Mouse (Mus musculus) kidney, adult 11 months (tissue): ENCODE results near the gene Ccnyl1.
"Not testable (repeated sequence)": the region's sequence is repeated elsewhere in the genome, so short reads cannot be mapped to it uniquely, and the experiment has no call there.

Source experiments
- DNase-seq: peaks from one replicate; pipeline ENCODE4 v3.0.0; 2022

The Ccnyl1 gene

DNA sequence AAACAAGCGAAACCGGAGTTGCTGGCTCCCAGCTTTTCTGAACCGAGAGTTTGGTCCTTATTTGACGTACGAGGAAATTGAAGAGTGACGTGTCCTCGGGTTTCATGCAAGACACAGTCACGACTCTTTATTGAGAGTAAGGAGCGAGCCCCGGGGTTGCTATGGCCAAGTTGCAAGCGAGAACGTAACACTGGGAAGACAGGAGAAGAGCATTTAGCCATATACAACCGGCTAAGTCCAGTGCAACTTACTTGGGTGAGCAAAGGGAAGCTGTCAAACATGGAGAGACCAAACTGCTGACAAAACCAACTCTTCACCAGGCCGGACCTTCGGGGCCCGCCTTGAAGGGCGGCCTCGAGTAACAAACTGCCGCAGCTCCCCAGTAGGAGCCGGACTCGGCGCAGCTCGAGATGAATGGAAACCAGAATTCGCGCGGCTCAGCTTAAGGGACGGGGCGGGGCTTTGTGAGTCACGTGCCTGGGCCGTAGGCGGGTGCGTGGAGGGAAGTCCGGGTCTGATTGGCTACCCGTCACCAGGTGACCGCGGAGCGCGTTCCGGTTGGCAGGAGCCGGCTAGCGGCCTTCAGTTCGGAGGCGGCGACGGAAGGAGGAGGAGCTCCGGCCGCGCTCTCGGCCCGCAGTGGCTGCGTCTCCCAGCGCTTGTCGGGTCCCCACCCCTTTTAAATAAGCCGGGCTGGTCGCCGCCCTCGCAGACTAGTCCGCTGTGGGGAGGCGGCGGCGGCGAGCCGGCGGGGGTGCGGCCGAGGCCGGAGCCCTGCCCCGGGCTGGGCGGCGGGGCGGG, at the start of gene Ccnyl1:
TSS of gene Ccnyl1 (plus strand) at position 243 of the 801 bp plus-strand sequence.
- DNase-seq, result peak; percentile 99

DNA sequence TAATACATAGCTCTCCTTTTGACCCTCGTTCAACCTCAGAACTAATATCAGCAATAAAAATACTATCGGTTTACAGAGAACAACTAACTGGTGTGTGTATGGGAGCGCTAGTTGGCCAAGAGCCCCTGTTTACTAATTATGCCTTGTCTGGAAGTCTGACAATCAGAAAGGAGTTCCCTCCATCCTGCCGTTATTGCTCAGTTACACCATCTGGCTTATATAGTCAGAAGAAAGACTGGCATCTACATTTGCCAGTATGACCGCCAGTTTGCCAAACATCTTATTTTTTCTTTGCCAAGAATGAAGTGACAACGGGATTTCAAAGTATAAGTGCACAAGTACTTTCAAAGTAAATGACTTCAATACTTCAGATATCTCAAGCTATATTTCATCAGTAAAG, 49.2 kb upstream of the Ccnyl1 start:
- no peak for DNase-seq

DNA sequence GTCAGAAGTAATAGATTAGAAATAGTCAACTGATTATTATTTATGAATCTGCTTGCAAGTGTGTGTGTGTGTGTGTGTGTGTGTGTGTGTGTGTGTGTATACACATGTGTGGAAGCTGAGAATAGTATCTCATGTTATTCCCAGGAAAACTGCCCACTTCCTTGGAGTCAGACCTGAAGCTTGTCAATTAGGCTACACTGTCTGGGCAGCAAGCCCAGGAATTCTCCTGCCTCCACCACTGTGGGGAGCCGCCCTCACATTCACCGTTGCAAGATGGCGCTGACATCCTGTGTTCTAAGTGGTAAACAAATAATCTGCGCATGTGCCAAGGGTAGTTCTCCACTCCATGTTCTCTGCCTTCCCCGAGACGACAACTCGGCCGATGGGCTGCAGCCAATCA, 47.7 kb upstream of the Ccnyl1 start:
- not testable (repeated sequence) for DNase-seq

DNA sequence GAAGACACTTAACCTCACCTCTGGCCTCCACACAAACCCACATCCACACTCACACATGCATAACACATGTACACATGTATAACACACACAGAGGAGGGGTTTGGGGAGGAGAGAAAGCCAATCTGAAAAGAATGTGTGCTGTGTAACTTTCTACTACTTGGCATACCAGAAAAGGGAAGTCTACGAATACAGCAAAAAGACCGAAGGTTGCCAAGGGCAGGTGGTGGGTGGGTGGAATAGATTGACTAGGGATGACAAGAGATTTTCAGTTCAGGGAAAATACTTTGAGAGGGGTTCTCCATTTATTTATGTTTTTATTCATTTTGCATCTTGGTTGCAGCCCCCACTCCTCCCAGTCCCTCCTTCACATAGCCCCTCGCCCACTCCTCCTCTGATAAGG, 45.7 kb upstream of the Ccnyl1 start:
- DNase-seq, result no peak

DNA sequence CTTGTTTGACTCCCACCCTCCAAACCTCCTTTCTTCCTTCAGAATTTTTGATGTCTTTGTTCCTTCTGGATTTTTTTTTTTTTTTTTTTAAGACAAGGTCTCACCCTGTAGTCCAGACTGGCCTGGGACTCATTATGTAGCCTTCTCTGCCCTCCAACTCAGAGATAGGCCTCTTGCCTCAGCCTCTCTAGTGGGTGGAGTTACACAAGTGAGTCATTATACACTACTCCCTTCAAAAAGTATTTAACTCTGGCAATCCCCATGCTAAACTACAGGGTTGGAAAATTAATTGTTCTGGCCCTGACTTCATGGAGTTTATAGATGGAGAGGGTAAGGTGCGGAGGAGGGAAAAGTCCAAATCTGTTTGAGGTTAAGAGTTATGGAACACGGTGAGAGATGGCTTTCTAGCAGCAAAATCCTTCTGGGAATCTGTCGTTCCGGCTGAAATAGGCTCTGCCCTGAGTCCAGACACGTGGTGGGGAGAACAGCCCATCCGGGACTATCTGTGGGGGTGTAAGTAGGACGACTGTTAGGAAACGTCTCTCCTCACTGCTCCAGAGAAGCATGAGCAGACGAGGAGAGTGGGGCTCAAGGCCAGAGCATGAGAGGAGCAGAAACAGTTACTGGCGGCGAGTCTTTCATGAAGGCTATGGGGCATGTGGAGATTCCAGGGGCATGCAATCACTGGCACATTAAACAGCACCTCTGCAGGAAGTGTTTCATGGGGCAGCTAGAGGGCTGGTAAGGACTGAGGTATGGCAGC, 40.7 kb upstream of the Ccnyl1 start:
- no peak for DNase-seq

DNA sequence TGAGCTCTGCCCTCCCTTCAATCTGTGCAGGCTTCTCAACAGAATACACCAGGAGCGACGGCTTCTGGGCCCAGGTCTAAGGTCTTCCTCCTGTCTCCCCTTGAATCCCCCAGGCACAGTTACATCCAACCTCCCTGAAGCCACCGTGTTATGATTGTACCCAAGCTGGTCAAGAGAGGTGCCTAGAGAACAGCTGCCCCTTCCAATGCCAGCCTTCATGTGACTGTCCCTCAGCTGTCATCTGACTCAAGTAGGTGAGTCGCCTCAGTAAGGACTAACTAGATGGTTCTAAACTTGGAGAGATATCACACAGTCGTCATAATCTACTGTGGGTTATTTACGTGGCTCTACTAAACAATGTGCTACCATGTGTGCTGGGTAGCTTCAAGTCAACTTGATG, 36.6 kb upstream of the Ccnyl1 start:
- no peak for DNase-seq

DNA sequence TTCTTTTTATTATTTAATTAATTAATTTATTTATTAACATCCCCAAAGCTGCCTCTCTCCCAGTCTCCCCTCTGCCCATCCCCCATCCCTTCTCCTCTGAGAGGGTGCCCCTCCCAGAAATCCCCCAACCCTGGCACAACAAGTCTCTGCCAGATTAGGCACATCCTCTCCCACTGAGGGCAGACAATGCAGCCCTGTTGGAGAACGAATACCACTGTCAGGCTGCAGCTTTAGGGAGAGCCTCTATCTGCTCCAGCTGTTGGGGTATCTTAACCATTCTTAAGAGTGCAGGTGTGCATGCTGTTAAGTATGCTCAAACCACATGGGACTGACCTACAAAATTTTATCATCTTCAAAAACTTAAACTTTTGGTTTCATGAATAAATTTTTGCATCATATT, 34.8 kb upstream of the Ccnyl1 start:
- no peak for DNase-seq

DNA sequence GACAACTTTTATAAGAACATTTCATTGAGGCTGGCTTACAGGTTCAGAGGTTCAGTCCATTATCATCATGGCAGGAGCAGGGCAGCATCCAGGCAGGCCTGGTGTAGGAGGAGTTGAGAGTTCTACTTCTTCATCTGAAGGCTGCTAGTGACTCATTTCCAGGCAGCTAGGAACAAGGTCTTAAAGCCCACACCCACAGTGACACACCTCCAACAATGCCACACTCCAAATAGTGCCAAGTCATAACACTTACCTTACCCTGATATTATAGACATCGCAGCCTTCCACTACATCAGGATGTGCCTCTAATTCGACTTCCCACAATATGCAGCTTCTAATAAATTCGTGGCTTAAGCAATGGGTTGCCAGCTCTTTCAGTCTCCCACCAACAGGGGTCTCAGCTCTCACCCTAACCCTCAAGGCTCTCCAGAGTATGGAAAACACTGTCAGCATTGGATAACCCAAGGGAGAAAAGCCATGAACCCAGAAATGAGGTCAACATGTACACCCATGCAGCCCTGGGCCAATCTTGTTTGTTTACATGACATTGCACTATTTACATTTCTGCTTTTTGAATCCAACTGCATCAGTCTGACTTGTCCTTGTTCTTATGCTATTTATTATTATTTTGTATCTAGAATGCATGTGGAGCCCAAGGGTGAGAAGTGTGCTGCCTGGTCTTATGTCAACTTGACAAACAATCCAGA, 33.7 kb upstream of the Ccnyl1 start:
- no peak for DNase-seq

DNA sequence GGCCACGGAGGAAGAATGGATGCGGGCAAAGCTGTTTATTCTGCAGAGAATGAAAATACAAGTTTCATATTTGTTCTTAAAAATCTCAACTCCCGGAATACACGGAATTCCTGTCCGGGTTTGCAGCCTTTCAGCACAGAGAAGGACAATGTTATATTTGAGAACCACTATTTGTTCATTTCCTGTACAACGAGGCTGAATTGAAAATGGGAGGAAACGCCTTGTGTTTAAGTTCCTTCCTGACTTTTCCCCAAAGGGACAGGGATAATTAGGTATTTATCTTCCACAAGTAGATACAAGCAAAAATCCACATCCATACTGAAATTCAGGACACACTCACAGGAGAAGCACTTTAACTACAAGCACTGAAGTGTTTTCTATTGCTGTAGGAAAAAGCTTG, 31.4 kb upstream of the Ccnyl1 start:
- no peak for DNase-seq

DNA sequence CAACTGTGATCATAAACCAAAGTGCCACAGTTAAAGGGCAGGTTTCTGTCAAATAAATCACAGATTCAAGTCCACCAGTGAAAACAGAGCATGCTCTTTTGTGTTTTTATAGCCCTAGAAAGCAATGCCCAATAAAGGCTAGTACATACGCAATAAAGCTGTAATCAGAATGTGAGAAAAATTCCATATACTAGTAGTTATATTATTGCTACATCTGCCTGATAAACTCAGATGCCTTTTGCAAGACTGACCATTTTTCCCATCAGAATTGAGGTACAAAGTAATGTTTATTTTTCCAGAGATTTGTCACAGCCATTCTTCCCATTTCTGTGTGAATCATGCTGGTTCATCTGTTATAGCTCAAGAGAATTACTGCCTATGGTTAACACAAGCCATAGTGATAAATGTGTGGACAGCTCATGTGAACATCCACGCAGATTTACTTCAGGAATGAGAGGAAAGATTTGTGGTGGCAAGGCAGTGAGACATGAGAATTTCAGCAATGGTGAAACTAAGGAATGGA, 23.1 kb upstream of the Ccnyl1 start:
- DNase-seq, result no peak

DNA sequence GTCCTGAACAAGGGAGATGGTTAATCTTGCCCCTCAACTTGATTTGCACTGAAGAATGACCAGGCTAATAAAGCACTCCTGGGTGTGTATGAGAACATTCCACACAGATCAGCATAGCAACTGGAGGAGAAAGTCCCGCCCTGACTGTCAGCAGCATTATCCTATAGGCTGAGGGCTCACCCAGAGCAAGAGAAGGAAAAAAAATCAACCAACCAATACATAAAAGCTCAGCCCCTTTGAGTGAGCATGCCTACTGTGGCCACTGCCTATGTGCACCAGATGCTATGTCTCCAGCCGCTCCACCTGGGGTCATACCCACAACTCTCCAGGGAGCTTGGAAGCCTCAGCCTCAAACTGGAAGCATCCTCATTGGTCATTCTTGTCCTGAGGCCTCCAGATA, 20.8 kb upstream of the Ccnyl1 start:
- no peak for DNase-seq

DNA sequence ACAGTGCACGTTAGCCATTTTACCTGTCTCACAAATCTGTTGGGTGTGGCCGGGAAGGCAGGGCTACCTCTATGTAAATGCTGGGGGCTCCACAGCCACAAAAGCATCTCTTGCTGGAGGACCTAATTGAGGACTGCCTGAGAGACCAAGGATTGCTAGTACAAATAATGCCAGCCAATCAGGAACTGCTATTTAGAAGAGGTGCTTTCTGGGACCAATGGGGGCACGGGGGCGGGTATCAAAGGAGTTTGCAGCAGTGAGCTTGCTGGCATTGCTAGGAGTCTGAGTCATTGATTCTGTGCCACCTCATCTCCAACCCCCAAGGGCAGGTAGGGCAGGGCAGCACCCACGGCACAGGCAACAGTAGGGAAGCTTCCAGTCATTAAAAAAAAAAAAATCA, 16.3 kb upstream of the Ccnyl1 start:
- DNase-seq, result no peak

DNA sequence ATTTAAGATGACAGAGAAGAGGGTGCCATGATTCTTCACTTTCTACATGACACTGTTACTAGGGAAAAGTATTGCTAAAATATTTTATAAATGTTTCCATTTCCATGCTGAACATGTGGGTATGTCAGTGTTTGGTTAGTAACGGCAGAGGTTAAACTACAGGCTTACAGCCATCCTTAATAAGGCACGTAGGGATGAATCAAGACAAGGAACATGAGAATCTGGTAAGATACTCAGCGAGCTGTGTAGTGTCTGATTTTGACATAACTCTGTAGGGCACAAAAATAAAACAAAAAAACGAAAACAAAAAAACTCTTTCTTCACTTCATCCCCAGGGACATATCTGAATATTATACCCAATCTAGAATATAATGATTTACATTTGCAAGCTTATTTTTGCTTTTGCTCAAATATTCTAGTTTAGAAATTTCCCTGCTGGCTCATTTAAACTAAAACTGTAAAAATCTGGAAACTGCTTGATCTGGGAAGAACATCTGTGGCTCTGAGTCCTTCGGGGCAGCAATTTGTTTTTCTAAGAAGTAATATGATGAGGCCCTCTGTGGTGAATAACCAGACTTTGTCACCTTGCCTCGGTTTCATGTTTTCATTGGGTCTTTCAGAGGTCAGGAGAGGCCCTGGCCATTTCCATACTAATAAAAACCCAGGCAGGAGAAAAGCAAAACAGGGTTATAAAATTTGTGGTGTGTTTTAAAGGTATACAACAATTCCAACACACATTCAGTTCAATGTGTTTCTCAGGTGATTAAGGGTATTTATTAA, 14.0 kb upstream of the Ccnyl1 start:
- no peak for DNase-seq

DNA sequence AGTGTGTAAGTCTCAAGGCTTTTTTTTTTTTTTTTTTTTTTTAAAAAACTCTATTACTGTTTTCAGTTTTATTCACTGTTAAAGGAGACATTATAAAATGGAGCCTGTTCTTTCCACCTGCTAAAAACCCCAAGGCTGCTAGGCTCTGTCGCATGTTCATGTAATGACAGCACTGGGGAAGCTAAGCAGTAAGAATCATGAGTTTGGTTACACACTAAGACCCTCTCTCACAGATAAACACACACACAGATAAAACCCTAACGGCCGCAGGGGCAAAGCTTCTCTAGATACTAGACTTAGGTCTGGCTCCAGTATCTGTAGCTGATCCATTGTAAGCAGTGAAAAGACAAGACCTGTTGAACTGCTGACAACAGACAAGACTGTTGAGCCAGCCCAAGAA, 8.8 kb upstream of the Ccnyl1 start:
- DNase-seq, result no peak

DNA sequence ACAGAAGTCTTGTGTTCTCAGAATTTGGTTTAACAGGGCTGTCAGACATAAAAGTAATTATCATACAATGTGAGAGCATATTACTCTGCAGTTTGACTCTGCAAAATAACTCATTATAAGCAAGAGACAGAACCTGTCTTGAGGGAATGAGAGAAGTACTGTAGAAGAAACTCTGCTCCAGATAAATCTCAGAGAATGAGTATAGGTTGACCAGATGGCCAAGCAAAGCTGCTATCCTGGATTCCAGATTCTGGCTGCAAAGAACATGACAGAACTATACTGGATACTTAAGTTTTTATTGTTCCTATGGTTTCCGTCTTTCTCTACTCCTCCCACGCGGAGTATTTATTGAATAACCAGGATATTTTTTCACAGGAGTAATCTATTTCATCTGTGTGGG, 7.2 kb upstream of the Ccnyl1 start:
- no peak for DNase-seq

DNA sequence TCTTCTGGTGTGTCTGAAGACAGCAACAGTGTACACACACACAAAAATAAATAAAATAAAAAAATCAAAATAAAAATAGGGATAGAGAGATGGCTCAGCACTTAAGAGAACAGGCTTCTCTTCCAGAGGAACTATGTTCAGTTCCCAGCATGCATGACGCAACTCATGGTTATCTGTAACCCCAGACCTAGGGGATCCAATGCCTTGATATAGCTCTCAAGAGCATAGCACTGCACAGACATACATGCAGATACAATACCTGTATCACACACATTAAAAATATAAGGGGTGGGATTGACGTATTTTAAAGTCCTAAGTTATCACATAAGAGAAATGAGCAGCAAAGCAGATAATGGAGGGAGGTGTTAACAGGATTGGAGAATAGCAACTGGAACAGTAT, 5.8 kb upstream of the Ccnyl1 start:
- DNase-seq, result no peak

DNA sequence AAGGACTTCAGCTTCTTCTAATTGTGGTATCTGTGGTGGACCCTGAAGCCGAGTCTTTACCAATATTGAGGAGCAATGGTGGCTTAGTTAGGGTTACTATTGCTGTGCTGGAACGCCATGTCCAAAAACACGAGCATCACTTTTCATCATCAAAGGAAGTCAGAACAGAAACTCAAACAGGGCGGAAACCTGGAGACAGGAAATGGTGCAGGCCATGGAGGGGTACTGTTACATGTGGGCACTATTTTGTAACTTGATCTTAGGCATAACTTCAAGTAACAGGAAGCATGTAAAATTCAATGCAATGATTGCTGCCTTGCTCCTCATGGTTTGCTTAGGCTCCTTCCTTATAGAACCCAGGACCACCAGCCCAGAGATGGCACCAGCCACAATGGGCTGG, 2.2 kb upstream of the Ccnyl1 start:
- DNase-seq, result no peak

DNA sequence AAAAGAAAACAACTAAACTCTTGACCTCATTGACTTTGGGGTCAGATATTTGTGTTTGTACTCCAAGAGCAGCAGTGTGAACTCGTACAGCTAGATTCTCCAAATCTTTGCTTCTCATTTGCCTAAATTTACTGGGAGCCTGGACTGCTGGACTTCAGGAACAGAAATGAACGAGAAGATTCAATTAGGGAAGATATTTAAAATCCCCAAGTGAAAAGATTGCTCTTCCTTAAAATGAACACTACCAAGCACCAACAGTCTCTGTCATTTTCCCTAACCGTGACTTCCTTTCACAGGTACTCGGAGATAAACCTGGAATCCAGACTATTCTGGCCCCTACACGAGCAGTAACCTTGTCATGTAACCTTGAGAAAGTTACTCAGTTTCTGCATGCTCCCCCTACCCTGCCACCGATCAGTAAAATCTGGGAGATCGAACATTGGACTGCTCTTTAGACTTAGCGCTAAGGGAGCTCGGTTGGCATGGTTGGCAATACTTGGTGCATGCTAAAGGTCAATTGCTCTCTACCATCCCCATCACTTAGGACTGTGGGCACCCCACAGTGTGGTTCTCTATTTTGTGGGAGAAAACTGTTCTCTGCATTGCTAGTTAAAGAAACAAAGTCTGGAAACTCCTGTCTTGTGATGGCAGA, 568 bp upstream of the Ccnyl1 start:
- peak; percentile 22 for DNase-seq

DNA sequence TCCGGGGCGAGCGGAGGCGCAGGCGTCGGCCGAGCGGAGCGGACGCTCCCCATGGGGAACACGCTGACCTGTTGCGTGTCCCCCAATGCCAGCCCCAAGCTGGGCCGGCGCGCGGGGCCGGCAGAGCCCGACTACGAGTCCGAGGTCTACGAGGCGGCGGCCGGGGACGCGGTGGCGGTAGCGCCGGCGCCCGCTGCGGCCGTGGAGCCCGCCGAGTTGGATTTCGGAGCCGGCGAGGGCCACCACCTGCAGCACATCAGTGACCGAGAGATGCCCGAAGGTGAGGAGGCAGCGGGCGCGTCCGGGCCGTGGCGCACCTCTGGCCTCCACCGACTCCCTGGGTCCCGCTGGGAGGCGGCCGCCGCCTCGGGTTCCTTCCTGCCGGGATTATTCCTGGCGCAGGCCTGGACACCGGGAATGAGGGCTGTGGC, 881 bp downstream of the Ccnyl1 start:
- DNase-seq, result peak; percentile 47

DNA sequence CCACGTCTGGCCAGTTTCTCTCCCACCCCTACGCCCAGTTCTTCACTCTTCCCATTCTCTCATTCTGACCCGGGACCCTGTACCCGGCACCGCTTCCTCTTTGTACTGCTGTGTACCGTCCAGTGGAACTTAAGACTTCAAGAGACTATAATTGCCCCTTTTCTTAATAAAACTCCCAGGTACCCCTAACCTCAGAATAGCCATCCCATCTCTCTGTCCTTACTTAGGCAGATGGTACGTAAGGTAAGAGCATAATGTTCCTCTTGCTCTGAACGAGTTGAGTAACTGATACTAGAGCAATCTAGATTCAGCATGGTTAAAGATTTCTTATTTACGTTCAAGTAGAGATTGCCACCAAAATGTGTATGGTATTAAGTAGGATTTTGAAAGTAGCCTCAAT, 1.3 kb downstream of the Ccnyl1 start:
- no peak for DNase-seq

DNA sequence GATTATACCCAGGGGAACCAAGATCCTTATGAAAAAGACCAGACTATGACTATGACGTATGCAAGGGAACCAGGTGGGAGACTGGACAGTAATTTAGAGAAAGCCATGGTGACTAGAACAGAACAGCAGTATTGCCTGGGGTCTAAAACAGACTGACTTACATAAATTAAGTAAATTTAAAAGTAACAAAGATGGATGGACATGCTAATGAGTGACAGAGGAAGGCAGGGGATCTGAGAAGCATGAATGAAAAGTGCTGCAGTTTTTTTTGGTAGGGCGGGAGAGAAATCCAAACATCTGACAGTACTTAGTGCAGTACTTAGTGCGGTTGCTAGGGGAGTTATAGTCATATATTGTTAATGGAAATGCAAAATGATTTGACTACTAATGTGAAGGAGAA, 4.9 kb downstream of the Ccnyl1 start:
- DNase-seq, result no peak

DNA sequence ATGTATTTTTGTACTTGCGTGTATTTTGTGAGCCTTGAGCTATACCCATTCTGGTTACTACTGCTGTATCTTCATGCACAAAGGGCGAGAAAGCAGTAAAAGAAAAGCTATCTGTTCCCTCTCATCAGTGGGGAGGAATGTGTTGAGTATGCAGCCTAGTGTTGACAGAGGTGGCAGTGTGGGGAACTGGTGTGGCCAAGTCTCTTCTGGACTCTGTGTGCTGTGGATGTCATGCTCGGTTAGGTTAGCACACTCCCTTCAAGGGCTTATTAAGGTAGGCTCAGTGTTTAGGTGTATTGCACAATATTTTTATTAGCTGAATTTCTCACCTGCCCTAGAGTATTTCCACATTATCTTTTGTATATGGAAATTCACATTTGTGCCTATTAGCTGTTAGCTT, 11.5 kb downstream of the Ccnyl1 start:
- DNase-seq, result peak; percentile 37
